Mouse (Mus musculus): ENCODE measurements around the gene Rdh16f1.

DNA sequence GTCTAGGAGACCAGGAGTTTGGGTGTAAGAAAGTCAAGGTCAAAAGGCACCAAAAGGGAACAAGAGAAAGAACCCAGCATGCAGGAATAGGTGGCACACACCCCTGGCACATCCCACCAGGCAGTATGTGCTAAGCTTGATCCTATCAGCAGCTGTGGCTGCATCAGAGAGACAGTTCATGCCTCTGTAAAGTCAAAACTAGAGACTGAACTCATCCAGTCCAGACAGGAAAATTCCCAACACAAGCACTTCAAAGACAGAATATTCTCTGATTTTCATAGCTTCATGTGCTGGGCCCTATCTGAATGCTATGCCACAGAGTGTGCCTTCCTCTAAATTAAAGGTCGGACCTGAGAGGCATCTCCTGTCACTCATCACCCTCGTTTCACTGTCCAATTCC, 22.0 kb upstream of the Rdh16f1 start:
- TF ChIP-seq CTCF (IDR thresholded peaks at IDR 0.05; ENCODE audit: low read depth) (no peak), EP300 (optimal IDR thresholded peaks at IDR 0.05) (no peak)
